Mouse (Mus musculus): Measurements from ENCODE around the gene Btf3. TPM values are rescaled to one million over a fixed set of nuclear protein-coding genes. Genes with fewer than 3 reads are reported as not detected.

Gene Btf3
- polyA plus RNA-seq (2015; fragmentation: Nextera tagmentation; extraction: Ambion mirVana), result 400 and 460 TPM in 2 replicates

GRCm38 (mm10) chr13:98316480-98317245 lies at the start of gene Btf3:
Gene Btf3 (minus strand): TSS chr13:98317006.

GRCm38 (mm10) chr13:98354090-98354801 lies 37.4 kb upstream of the Btf3 start, which contains the start of gene Foxd1:
Gene Foxd1 (plus strand): TSS chr13:98354242.

DNA sequence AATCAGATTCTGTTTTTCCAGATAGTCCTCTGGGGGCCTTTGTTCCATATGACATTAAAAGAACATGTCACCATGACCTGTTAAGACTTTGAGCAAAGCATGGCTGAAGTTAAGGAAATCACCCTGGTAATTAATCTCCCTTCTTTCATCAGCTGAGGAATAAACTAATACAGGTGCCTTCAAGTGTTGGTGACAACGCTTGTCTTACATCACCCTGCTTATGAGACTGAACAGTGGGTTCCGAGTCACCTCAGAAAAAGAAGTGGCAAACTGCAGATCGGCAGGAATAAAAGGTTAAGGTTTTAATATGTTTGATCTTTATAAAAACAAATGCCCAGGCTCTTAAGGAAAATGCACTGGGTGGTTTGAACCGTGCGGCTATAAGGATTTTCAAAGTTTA lies 37.1 kb downstream of the Btf3 start, which contains the start of gene Gm21976:
Gene Gm21976, plus strand, starts transcription at position 202 of the 400 bp plus-strand sequence.

DNA sequence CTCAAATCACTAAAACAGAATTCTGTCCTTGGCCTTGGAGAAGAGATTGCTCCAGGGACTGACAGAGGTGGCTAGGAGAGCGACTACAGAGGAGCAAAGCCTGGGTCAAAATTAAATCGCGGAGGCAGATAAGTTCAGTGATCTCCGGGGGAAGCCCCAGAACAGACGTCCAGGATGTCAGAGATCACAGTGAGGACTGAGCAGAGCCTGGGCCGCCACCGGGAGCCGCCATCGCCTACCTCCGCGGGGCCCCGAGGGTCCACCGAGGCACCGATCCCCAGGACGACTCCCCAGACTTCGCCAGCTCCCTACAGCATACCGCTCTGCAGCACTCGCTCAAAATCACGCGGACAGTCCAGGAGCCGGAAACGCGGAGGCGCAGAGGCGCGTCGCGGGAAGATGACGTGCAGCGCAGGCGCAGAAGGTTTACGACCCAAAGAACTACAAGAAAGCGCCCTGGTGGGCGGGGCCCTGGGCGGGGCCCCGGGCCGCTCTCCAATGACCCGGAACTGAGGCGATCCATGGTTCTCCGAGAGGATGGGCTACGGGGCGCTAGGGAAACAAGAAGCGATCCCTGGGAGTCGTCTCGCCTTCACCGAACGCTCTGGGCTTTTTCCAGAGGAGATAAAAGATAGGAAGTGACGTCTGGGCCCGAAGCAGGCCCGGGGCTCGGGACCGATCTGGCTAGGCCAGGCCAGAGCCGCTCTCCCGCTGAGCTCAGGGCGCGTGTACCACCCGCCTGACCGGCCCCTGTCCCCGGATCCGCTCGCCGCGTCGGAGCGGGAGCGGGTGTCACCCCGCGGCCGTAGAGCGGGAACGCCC lies 54.0 kb downstream of the Btf3 start, which contains the start of the genes Utp15 and Ankra2:
Gene Utp15, minus strand, starts transcription at position 406 of the 822 bp plus-strand sequence.
Gene Ankra2, plus strand, starts transcription at position 439 of the 822 bp plus-strand sequence.

Other genes with a start within 250 kb of the Btf3 start
- 46.2 and 51.6 TPM in 2 replicates for gene Arhgef28, start 110.6 kb downstream of the Btf3 start, polyA plus RNA-seq (2015; fragmentation: Nextera tagmentation; extraction: Ambion mirVana)
- 18.6 and 19.0 TPM in 2 replicates for gene Utp15, start 54.0 kb downstream of the Btf3 start, polyA plus RNA-seq (2015; fragmentation: Nextera tagmentation; extraction: Ambion mirVana)
- 76.7 and 79.2 TPM in 2 replicates for gene Ankra2, start 53.9 kb downstream of the Btf3 start, polyA plus RNA-seq (2015; fragmentation: Nextera tagmentation; extraction: Ambion mirVana)
- gene Gm21976, start 37.1 kb downstream of the Btf3 start, polyA plus RNA-seq (2015; fragmentation: Nextera tagmentation; extraction: Ambion mirVana), result not detected in 2 replicates
- gene Foxd1, start 37.2 kb upstream of the Btf3 start, polyA plus RNA-seq (2015; fragmentation: Nextera tagmentation; extraction: Ambion mirVana), result 0.75 and 2.3 TPM in 2 replicates
- 0.95 and 1.3 TPM in 2 replicates for gene Gm10320, start 175.0 kb upstream of the Btf3 start, polyA plus RNA-seq (2015; fragmentation: Nextera tagmentation; extraction: Ambion mirVana)

All from neural tube, postnatal 0 days (tissue).